Mouse (Mus musculus) lung, embryonic 14.5 days (tissue): ENCODE measurements around the gene Tle4. TPM values are rescaled to one million over a fixed set of nuclear protein-coding genes. Genes with fewer than 3 reads are reported as not detected.

Experiments
- ATAC-seq: fragments of 200-750 bp; cut with Nextera tagmentation; 2 replicates; pipeline ENCODE4 v1.8.0; 2017; ENCODE audit warnings: mild to moderate bottlenecking, moderate TSS enrichment, moderate library complexity; ENCODE audit not compliant: insufficient read depth
- DNase-seq: peaks from one replicate; pipeline ENCODE4 v3.0.0-alpha.2; 2015
- H3K27ac ChIP-seq: fragments of 300-500 bp; sonication (generic); 2 replicates; pipeline ENCODE4 v1.5.1; 2014; ENCODE audit warnings: low read depth, mild to moderate bottlenecking, moderate library complexity
- H3K27me3 ChIP-seq: fragments of 300-500 bp; sonication (generic); 2 replicates; pipeline ENCODE4 v1.6.1; 2014; ENCODE audit warnings: low read length, control low read depth; ENCODE audit not compliant: insufficient read depth
- H3K36me3 ChIP-seq: fragments of 300-500 bp; sonication (generic); 2 replicates; pipeline ENCODE4 v1.6.1; 2014; ENCODE audit warnings: control low read depth; ENCODE audit not compliant: insufficient read depth
- H3K4me1 ChIP-seq: fragments of 300-500 bp; sonication (generic); 2 replicates; pipeline ENCODE4 v1.6.1; 2014; ENCODE audit warnings: antibody characterized with exemption, control low read depth; ENCODE audit not compliant: insufficient read depth
- H3K4me2 ChIP-seq: fragments of 300-500 bp; sonication (generic); 2 replicates; pipeline ENCODE4 v1.6.1; 2014; ENCODE audit warnings: mild to moderate bottlenecking
- H3K4me3 ChIP-seq: fragments of 300-500 bp; sonication (generic); 2 replicates; pipeline ENCODE4 v1.5.1; 2014; ENCODE audit warnings: low read depth, low read length
- H3K9ac ChIP-seq: fragments of 300-500 bp; sonication (generic); 2 replicates; pipeline ENCODE4 v1.6.1; 2014
- H3K9me3 ChIP-seq: fragments of 300-500 bp; sonication (generic); 2 replicates; pipeline ENCODE4 v1.6.1; 2016; ENCODE audit warnings: low read depth, low read length, control low read depth
- CTCF ChIP-seq: IDR thresholded peaks from 2 replicates; pipeline ENCODE4 v1.5.1; 2016; ENCODE audit warnings: antibody characterized with exemption, low read depth
- WGBS: fragments of 180-500 bp; shearing (Covaris S2); extraction: QIAGEN DNeasy Blood & Tissue Kit; methylation state at CpG from one replicate; pipeline ENCODE4 v1.1.7; 2014; 5-methylcytosine and 5-hydroxymethylcytosine counted together
- polyA plus RNA-seq: library from polyadenylated mRNA; unstranded; fragments of >200 nt; fragmentation: Nextera tagmentation; extraction: Ambion mirVana; gene quantifications from 2 replicates; pipeline ENCODE4 v1.2.1, GENCODE M21; 2014

The Tle4 gene
- polyA plus RNA-seq, 1 experiment from 2014 or later, result 16.9 TPM

DNA sequence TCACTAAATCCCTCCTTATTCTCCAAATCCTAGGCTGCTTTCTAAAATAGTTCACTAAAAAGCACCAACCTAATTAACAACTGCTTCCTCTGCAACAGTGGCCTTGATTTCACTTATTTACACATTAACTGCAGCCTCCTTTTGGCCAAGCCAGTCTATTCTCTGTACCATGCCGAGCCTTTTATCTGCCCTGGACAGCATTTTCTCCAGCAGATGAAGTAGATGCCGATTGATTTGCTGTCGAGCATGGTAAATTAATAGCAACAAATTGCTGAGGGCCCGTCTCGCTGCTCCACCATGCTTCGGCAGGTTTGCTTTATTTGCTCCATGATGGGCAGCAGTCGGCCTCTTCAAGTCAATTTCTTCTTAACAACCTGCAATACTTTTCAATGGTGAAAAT lies 7.7 kb downstream of the Tle4 start:
- Histone ChIP-seq H3K9me3 (no peaks in the 10 kb centered on the region), H3K4me3 (no peak overlapping the region), H3K4me2 (no peak overlapping the region), H3K36me3 (peaks cover 13% of the 10 kb centered on the region; the same call in 1 of the 2 replicates), H3K4me1 (peaks cover 3% of the 10 kb centered on the region), H3K9ac (no peak overlapping the region), H3K27ac (no peak overlapping the region), H3K27me3 (no peaks in the 10 kb centered on the region)
- TF ChIP-seq CTCF, result no peak
- 73% methylated on average over 7 of the region's 7 CpGs for WGBS
- DNase-seq, result no peak
- no peak for ATAC-seq

DNA sequence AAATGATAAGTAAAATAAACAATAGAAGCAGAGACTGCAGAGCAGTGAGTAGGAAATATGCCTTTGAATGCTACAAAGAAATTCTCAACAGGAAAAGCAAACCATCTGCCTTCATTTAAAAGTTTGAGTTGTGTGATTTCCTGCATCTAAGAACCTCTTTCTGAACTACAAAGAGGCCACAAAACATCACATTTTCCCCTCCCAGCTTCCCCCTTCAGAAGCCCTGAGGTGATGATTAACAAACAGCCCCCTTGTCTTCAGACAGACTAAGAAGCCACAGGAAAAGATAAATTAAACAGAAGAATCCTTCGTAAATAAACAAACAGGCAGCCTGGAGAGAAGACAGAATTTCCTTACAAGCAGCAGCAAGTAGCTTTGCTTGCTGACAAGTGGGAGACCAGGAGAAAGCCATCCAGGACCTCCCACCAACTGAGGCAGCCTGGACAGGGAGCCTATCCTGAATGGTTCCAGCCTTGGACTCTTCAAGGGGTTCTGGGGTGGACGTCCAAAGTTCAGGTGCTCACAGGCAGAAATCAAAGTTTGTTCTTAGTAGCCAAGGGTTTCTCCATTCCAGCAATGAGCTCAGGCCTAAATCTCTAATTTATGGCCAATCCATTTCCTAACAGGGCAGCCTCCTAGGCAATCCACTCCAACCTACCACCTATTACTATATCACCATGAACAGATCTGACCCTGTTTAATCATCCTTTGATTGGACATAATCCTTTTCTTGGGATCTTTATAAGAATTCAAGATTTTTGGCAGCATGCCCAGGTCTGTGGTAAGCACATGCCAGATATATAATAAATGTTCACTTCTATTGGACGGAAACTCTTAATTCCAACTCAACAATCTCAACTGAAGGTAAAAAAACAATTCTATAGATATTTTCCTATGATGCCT lies 9.4 kb downstream of the Tle4 start:
- Histone ChIP-seq H3K9ac (no peak overlapping the region), H3K4me2 (no peak overlapping the region), H3K27me3 (no peaks in the 10 kb centered on the region), H3K27ac (no peak overlapping the region), H3K4me1 (peaks cover 3% of the 10 kb centered on the region), H3K4me3 (no peak overlapping the region), H3K36me3 (peaks cover 13% of the 10 kb centered on the region; the same call in 1 of the 2 replicates), H3K9me3 (no peaks in the 10 kb centered on the region)
- WGBS, result 18% methylated on average over 3 of the region's 3 CpGs
- no peak for TF ChIP-seq CTCF
- ATAC-seq, result peak; percentile 84; the same call in 1 of the 2 replicates
- peak; percentile 85 for DNase-seq

DNA sequence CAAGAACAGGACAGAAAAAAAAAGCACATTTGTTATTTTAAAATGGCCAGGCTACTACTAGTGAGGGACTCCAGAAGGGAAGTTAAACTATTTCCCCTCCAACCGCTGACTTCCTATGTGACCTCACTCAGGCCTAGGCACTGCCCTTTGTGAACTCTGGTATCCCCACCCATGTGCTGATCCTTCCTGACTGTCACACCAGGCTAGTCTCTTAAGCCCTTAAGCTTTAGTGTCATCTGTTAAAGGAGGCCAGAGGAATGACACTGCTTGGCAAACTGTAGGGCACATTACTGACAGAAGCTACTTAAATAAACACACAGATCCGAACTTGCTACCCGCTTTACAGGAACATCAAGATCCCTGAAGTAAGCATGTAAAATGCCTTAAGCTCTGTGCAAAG lies 11.7 kb downstream of the Tle4 start:
- peak; percentile 40 for DNase-seq
- no peak overlapping the region for H3K27ac ChIP-seq
- H3K27me3 ChIP-seq, result no peaks in the 10 kb centered on the region
- ATAC-seq, result no peak; the same call in 1 of the 2 replicates
- peaks cover 3% of the 10 kb centered on the region for H3K4me1 ChIP-seq
- TF ChIP-seq CTCF, result no peak
- H3K4me3 ChIP-seq, result no peak overlapping the region
- no peaks in the 10 kb centered on the region for H3K9me3 ChIP-seq
- no peak overlapping the region for H3K4me2 ChIP-seq
- 57% methylated on average over 3 of the region's 3 CpGs for WGBS
- H3K36me3 ChIP-seq, result peaks cover 8% of the 10 kb centered on the region; the same call in 1 of the 2 replicates
- no peak overlapping the region for H3K9ac ChIP-seq

DNA sequence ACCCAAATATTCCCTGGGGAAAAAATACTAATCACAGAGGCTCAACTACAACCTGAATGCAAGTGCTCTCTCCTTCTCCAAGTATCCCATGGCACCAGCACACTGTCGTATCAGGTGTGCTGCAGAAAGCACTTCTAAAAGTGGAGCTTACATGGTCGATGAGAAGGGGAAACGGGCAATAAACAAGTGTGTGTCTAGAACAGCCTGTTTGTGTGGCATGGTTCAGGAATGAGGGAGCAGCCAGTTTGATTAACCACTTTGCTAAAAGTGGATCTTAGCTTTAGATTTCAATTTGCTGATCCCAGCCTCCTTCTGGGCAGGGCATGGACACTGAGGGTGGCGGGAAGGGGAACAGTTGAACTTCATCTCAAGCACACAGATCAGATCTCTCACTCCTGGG lies 12.1 kb downstream of the Tle4 start:
- Histone ChIP-seq H3K4me2 (no peak overlapping the region), H3K9me3 (no peaks in the 10 kb centered on the region), H3K4me3 (no peak overlapping the region), H3K4me1 (peaks cover 3% of the 10 kb centered on the region), H3K27ac (no peak overlapping the region), H3K9ac (no peak overlapping the region), H3K36me3 (peaks cover 11% of the 10 kb centered on the region; the same call in 1 of the 2 replicates), H3K27me3 (no peaks in the 10 kb centered on the region)
- no peak for TF ChIP-seq CTCF
- ATAC-seq (no peak), DNase-seq (no peak)
- WGBS, result 70% methylated on average over 4 of the region's 4 CpGs

DNA sequence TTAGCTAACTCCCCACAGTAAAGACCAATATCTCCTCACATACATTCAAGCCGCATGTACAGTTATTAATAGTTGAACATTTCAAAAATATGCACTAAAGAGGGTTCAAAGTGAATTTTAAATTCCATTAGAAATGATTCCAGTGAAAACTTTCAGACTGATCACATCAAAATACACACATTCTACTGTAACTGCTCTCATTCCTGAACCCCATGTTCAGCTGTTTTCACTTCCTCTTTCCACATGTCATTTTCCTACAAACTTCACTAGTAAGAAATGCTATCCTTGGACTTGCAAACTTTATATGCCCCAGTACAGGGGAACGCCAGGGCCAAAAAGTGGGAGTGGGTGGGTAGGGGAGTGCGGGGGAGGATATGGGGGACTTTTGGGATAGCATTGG lies 12.6 kb downstream of the Tle4 start:
- no peaks in the 10 kb centered on the region for H3K27me3 ChIP-seq
- H3K4me3 ChIP-seq, result no peak overlapping the region
- no peak for DNase-seq
- peaks cover 11% of the 10 kb centered on the region; the same call in 1 of the 2 replicates for H3K36me3 ChIP-seq
- H3K27ac ChIP-seq, result no peak overlapping the region
- no peak for ATAC-seq
- no peak overlapping the region for H3K4me2 ChIP-seq
- H3K4me1 ChIP-seq, result peaks cover 3% of the 10 kb centered on the region
- WGBS, result 91% methylated on average over 3 of the region's 3 CpGs
- no peak overlapping the region for H3K9ac ChIP-seq
- no peak for TF ChIP-seq CTCF
- no peaks in the 10 kb centered on the region for H3K9me3 ChIP-seq

DNA sequence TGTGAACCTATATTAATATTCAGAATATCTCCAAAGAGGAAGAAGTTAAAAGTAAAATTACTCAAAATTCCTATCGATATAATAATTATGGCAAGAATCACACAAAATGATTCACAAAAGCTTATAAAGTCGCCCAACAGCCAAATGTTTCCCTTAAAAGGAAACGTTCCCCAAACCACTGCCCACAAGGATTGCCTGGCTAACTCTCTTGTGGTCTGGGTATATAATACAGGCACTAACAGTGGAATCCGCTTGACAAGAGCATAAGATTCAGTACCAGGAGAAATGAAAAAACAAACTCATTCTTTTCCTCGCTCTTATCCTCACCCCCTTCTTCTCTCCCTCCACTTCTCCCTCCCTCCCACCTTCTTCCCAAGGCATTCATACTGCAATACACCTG lies 19.2 kb downstream of the Tle4 start:
- Histone ChIP-seq H3K9ac (no peak overlapping the region), H3K27me3 (no peaks in the 10 kb centered on the region), H3K9me3 (no peaks in the 10 kb centered on the region), H3K27ac (no peak overlapping the region), H3K4me1 (no peaks in the 10 kb centered on the region), H3K4me2 (no peak overlapping the region), H3K4me3 (no peak overlapping the region), H3K36me3 (0 out of 2 replicates have a peak, but pooled peaks cover 11% of the 10 kb centered on the region)
- WGBS, result 82% methylated on average over 5 of the region's 5 CpGs
- TF ChIP-seq CTCF, result no peak
- DNase-seq, result no peak
- ATAC-seq, result no peak

DNA sequence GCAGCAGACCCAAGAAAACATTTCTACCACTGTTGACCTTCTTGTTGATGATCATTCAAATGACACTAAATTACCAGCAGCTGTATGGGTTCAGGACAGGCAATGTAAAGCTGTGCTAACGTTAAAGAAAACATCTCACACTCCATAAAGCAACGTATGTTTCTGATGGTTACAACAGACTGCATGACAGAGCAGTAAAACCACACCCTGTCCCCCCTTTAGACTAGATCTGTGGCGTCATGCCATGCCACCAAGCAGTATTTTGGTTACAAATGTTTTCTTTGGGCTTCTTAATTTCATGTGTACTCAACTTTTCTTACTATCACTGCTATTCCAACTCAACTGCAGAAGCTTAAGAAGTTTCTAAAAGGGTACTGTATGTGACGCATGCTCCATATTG lies 19.8 kb downstream of the Tle4 start:
- no peak overlapping the region for H3K4me3 ChIP-seq
- WGBS, result 50% methylated on average over 4 of the region's 4 CpGs
- no peak overlapping the region for H3K27ac ChIP-seq
- peak; percentile 43 for DNase-seq
- no peaks in the 10 kb centered on the region for H3K27me3 ChIP-seq
- ATAC-seq, result no peak; the same call in 1 of the 2 replicates
- H3K4me1 ChIP-seq, result no peaks in the 10 kb centered on the region
- H3K36me3 ChIP-seq, result 0 out of 2 replicates have a peak, but pooled peaks cover 11% of the 10 kb centered on the region
- H3K4me2 ChIP-seq, result no peak overlapping the region
- TF ChIP-seq CTCF, result no peak
- no peak overlapping the region for H3K9ac ChIP-seq
- no peaks in the 10 kb centered on the region for H3K9me3 ChIP-seq
